Mouse (Mus musculus) left cerebral cortex, adult 18-20 months (tissue): Measurements from ENCODE around the gene Plppr1. TPM values are rescaled to one million over a fixed set of nuclear protein-coding genes. Genes with fewer than 3 reads are reported as not detected.

Experiments
- DNase-seq, 2 experiments: peaks; one replicate each; pipeline ENCODE4 v3.0.0; 2021 to 2022; ENCODE audit warnings: low spot score in 2 of 2, mixed read lengths in 1 of 2
- total RNA-seq, 2 experiments: library from RNA; stranded (reverse); gene quantifications; 2 replicates each; pipeline ENCODE4 v1.2.3; 2021

Plppr1 gene
- total RNA-seq, 2 experiments from 2014 or later: 8.1 to 12.0 TPM

- peak; percentile 7 to 16 for DNase-seq
Measured at GRCm38 (mm10) chr4:49108371-49108770, 49.3 kb downstream of the Plppr1 start.

- no peak for DNase-seq
Measured at GRCm38 (mm10) chr4:49109989-49110388, 50.9 kb downstream of the Plppr1 start.

GRCm38 (mm10) chr4:49118842-49119241, 59.8 kb downstream of the Plppr1 start:
- DNase-seq: no peak

- no peak for DNase-seq
Measured at GRCm38 (mm10) chr4:49144798-49145197, 85.7 kb downstream of the Plppr1 start.

GRCm38 (mm10) chr4:49148775-49149174, 89.7 kb downstream of the Plppr1 start:
- DNase-seq: no peak

GRCm38 (mm10) chr4:49149251-49149650, 90.2 kb downstream of the Plppr1 start:
- no peak for DNase-seq

GRCm38 (mm10) chr4:49153849-49154248, 94.8 kb downstream of the Plppr1 start:
- peak; percentile 68 to 69 for DNase-seq

- DNase-seq: no peak
Measured at GRCm38 (mm10) chr4:49156781-49157180, 97.7 kb downstream of the Plppr1 start.

- no peak for DNase-seq
Measured at GRCm38 (mm10) chr4:49163285-49163684, 104.2 kb downstream of the Plppr1 start.

GRCm38 (mm10) chr4:49166391-49166790, 107.3 kb downstream of the Plppr1 start:
- DNase-seq: no peak

- no peak for DNase-seq
Measured at GRCm38 (mm10) chr4:49167030-49167429, 108.0 kb downstream of the Plppr1 start.

GRCm38 (mm10) chr4:49169498-49169897, 110.4 kb downstream of the Plppr1 start:
- no peak for DNase-seq

GRCm38 (mm10) chr4:49178101-49178500, 119.0 kb downstream of the Plppr1 start:
- DNase-seq: no peak

- no peak for DNase-seq
Measured at GRCm38 (mm10) chr4:49178891-49179290, 119.8 kb downstream of the Plppr1 start.

GRCm38 (mm10) chr4:49179471-49180181, 120.6 kb downstream of the Plppr1 start:
- no peak for DNase-seq

GRCm38 (mm10) chr4:49189991-49190526, 131.0 kb downstream of the Plppr1 start:
- DNase-seq: no peak

- no peak for DNase-seq
Measured at GRCm38 (mm10) chr4:49197125-49197747, 138.2 kb downstream of the Plppr1 start.

GRCm38 (mm10) chr4:49210457-49210856, 151.4 kb downstream of the Plppr1 start:
- DNase-seq: no peak

GRCm38 (mm10) chr4:49211582-49211981, 152.5 kb downstream of the Plppr1 start:
- DNase-seq: peak in 1 of 2 experiments; percentile 7

- no peak for DNase-seq
Measured at GRCm38 (mm10) chr4:49212616-49213544, 153.8 kb downstream of the Plppr1 start.

- no peak for DNase-seq
Measured at GRCm38 (mm10) chr4:49214341-49214740, 155.3 kb downstream of the Plppr1 start.
